Mouse (Mus musculus) left cerebral cortex, adult 8-10 months (tissue): ENCODE measurements around the gene Ifrd2. TPM values are rescaled to one million over a fixed set of nuclear protein-coding genes. Genes with fewer than 3 reads are reported as not detected.

Source experiments
- DNase-seq, 2 experiments: peaks; one replicate each; pipeline ENCODE4 v3.0.0; 2022; ENCODE audit warnings: low spot score in 2 of 2
- total RNA-seq, 4 experiments: library from RNA; stranded (reverse); gene quantifications; 2 replicates each; pipeline ENCODE4 v1.2.4; 2022

Ifrd2 gene
- total RNA-seq: 10 to 100 TPM; 11.3 to 15.5 (median 15.3) TPM

DNA sequence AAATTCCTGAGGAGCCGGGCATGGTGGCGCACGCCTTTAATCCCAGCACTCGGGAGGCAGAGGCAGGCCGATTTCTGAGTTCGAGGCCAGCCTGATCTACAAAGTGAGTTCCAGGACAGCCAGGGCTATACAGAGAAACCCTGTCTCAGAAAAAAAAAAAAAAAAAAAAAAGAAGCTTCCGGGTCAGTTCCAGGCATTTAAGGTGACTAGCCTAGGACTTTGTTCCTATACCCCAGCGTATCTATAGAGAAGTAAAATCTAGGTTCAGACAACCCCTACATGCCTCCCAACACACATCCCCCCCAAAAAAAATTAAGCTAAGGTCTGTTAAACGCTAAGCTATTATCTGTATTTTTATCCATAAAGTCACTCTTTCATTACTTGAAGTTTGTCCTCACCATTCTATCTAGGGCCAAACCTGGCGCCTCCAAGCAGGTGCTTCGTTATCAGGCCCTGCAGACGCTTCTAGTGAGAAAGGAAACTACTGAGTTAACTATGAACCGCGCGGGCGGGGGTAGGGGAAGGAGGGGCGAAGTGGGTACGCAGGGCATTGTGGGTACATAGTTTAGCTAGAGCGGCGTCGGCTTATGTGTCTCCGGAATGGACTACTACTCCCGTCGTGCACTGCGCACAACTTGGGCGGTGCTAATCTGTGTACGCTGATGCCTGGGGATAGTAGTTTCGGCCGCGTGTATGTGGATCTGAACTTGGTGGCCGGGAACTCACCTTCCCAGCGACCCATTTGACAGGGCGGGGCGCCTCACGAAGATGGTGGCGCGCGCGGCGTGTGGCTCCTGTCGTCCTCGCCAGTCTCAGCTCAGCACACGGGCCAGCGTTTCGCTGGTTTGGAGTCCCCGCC lies at the start of gene Ifrd2:
Ifrd2 (plus strand) TSS at position 669 of the 859 bp plus-strand sequence.
- peak; percentile 91 to 99 for DNase-seq

DNA sequence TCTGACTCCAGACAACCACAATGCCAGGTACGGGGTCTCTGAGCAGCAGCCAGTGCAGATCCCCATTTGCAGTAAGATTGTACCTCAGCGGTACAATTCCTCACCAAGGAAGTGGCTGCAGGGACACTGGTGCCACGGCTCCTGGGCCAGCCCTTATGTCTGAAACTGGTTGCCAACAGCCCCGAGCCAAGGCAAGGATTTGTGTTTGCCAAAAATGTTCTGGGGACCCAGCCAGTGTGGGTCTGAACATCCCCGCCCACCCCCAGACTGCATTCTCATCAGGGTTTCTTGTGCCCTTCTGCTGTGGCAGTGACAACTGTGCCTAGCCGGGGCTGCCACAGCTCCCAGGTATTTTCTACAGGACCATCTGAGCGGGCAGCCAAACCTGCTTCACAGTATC lies 49.2 kb upstream of the Ifrd2 start:
- DNase-seq: no peak

DNA sequence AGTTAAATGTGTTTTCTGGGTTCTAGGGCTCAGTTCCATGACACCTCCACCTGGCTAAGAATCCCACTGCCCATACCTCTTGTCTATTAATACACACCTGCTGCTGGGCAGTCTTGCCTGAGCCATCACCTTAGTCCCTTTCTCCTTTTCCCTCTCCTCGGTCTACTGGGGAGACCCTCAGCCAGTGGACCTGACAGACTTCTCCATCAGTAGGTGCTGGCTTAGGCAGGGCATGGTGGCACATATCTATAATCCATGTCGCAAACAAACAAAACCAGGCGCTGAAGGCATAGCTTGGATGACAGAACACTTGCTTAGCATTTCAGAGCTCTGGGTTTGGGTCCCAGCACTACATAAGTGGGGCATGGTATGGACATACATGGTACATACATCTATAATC lies 48.7 kb upstream of the Ifrd2 start:
- DNase-seq: no peak

GRCm38 (mm10) chr9:107539940-107540339 lies 47.5 kb upstream of the Ifrd2 start:
- DNase-seq: no peak

- DNase-seq: no peak
Observed at GRCm38 (mm10) chr9:107540420-107540819, 47.0 kb upstream of the Ifrd2 start.

DNA sequence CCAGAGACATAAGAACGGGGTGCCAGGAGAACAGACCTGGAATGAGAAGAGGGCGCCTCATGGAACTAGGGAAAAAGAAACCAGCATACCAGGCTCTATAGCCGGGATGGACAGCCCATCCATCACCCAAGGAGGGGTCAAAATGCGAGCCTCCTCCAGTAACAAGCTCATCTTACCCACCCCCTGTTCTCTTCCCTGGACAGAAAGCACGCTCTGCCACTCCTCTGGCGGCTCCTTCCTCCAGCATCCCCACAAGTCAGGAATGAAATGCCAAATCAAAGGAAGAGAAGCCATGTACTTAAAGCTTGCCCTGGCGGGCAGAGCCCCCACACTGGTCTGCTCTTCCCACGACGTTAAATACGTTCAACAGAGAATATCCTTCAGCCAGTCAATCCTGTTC lies 46.4 kb upstream of the Ifrd2 start:
- DNase-seq: no peak

- DNase-seq: peak; percentile 87 to 92
Observed at GRCm38 (mm10) chr9:107541474-107542351, 45.7 kb upstream of the Ifrd2 start, which contains the start of the genes Cyb561d2 and Nprl2. TSS of gene Cyb561d2 (minus strand) at chr9:107542193. TSS of gene Nprl2 (plus strand) at chr9:107542226.

GRCm38 (mm10) chr9:107542352-107542686 lies 45.1 kb upstream of the Ifrd2 start:
- DNase-seq: no peak

DNA sequence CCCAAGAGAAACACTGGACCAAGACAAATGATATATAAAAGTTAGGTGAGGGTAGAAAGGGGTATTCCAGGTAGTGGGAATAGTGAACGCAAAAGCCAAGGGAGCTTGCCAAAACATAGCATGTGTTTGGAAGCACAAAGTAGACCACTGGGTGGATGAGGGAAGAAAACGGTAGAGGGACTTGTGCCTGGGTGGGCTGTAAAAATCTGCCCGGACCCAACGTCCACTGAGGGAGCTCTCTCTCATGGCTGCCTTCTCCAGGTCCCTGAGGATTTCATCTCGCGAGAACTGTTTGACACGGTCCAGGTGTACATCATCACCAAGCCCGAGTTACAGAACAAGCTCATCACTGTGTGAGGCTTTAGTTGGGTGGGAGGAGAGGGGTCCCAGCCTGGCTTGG lies 44.7 kb upstream of the Ifrd2 start:
- DNase-seq: no peak

- no peak for DNase-seq
Observed at GRCm38 (mm10) chr9:107543299-107543698, 44.1 kb upstream of the Ifrd2 start.

DNA sequence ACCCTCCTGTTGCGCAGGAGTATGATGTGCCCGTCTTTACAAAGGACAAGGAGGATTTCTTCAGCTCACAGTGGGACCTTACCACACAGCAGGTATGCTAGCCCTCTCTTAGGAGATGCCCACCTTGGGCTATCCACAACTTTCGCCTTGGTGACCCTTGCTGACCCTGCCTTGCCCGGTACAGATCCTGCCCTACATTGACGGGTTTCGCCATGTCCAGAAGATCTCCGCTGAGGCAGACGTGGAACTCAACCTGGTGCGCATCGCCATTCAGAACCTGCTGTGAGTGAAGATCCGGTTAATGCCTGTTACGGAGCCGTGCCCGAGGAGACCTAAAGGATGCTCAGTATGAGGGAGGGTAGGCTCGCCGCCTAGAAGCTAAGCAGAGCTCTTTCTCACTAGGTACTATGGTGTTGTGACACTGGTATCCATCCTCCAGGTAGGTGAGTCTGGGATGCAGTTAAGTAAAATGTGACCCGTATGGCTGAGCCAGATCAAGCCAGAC lies 43.2 kb upstream of the Ifrd2 start:
- peak in 1 of 2 experiments; percentile 33 for DNase-seq

- peak in 1 of 2 experiments; percentile 25 for DNase-seq
Observed at GRCm38 (mm10) chr9:107544729-107545128, 42.7 kb upstream of the Ifrd2 start.

DNA sequence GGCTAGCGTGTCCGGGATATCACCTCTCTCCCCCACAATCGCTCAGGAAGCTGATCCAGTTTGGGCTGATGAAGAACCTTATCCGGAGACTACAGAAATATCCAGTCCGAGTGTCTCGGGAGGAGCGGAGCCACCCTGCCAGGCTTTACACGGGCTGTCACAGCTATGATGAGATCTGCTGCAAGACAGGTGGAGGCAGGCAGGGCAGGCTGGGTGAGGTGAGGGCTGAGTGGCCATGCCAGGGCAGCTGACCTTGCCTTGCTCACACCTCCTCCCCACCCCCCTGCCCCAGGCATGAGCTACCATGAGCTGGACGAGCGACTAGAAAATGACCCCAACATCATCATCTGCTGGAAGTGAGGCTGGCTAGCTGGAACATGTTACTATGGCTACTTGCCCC lies 42.2 kb upstream of the Ifrd2 start:
- no peak for DNase-seq

DNA sequence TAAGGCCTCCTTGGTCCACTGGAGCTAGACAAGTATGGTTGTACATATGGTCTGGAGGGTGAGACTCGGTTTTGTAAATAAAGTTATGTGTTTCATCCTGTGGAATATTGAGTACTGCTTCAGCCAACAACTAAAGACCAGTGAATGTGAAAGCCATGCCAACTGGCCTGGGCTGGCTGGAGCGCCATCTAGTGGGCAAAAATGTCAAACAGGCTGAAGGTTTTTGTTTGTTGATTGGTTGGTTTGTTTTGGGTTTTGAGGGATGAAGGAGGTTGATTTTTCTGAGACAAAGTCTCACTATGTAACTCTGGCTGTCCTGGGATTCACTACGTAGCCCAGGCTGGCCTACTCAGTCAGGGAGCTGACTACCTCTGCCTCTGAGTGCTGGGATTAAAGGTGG lies 41.8 kb upstream of the Ifrd2 start:
- DNase-seq: peak; percentile 33 to 57

- peak; percentile 72 to 90 for DNase-seq
Observed at GRCm38 (mm10) chr9:107547026-107547425, 40.4 kb upstream of the Ifrd2 start, which contains the start of gene Zmynd10. TSS of gene Zmynd10 (plus strand) at chr9:107547298.

DNA sequence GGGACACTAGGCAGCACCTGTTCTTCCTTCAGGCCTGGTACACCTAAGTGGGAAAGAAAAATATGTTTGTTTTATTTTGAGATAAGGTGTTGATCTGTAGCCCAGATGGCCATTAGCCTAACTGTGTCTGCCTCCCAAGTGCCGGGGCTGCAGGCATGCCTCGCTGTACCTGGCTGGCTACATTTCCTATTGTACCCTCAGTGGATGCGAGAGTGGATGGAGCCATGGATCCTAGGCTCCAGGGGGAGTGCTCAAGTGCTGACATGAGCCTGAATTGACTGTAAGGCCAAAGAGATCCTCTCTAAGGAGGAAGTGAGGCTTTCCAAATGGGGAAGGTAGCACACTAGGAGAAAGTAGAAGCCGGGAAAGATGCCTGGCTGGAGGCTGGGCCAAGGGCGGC lies 39.5 kb upstream of the Ifrd2 start:
- DNase-seq: no peak

GRCm38 (mm10) chr9:107548820-107549219 lies 38.6 kb upstream of the Ifrd2 start:
- DNase-seq: no peak

GRCm38 (mm10) chr9:107549297-107550074 lies 38.0 kb upstream of the Ifrd2 start:
- no peak for DNase-seq

GRCm38 (mm10) chr9:107550491-107551116 lies 36.8 kb upstream of the Ifrd2 start:
- no peak for DNase-seq

DNA sequence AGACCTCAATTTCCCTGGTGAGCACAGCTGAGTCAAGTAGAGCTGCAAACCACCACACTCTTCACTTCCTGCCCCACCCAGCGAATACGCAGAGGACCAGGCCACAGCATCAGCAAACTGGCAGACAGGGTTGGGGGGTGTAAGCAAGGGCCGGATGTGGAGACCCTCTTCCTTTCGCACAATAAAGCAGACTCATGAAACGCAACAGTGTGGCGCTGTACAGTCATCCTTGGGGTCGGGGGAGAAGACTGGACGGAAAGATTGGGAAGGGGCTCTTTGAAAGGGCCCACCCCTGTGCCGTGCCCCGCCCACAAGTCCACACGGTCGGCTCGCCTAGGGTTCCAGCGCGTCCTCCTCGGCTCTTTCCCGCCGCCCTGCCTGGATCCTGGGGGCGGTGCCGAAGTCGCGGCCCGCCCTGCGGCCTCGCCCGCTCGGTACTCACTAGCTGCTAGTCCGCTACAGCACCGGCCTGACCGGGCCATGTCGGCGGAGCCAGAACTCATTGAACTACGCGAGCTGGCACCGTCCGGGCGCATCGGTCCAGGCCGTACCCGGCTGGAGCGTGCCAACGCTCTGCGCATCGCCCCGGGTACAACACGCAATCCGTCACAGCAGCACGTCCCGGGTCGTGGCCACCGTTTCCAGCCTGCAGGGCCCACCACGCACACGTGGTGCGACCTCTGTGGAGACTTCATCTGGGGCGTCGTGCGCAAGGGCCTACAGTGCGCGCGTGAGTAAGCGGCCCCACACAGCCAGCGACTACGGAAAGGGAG lies 36.1 kb upstream of the Ifrd2 start, which contains the start of gene Rassf1:
Rassf1 (plus strand) TSS at position 439 of the 773 bp plus-strand sequence.
- DNase-seq: no peak
